Mouse (Mus musculus) bone marrow, adult 2 months (tissue): Measurements from ENCODE around the gene Wdr4.

Experiments
- CTCF ChIP-seq: fragments of 200-500 bp; IDR thresholded peaks from 2 replicates; pipeline ENCODE4 v1.5.1; 2011; ENCODE audit warnings: low read length, control low read depth; ENCODE audit not compliant: control insufficient read depth, insufficient read depth
- POLR2A ChIP-seq: fragments of 200-500 bp; IDR thresholded peaks from 2 replicates; pipeline ENCODE4 v1.6.1; 2011; ENCODE audit warnings: low read depth, mild to moderate bottlenecking, control low read depth, low read length, borderline replicate concordance; ENCODE audit not compliant: control insufficient read depth

DNA sequence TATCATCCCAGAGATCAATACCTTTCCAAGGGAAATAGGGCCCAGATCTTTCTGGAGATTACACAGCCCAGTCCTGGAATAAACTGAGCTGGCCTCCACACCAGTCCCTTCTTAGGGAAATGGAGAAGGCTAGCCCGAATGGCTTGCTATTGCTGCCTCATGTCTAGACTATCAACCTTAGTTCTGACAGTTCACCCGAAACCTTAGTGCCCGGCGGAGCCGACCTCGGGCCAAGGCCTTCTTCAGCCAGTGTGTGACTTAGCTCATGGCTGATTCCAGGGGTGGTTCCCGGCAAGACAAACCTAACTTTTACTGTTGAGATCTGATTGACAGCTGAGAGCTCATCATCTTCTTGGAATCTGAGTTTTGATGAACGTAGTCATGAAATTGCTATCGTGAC lies 65.7 kb downstream of the Wdr4 start:
- TF ChIP-seq CTCF: no peak
- no peak for TF ChIP-seq POLR2A
